Mouse (Mus musculus): Measurements from ENCODE around the gene Pkp3. TPM values are rescaled to one million over a fixed set of nuclear protein-coding genes. Genes with fewer than 3 reads are reported as not detected.
"Not testable (repeated sequence)": the region's sequence is repeated elsewhere in the genome, so short reads cannot be mapped to it uniquely, and the experiment has no call there.

Gene Pkp3
- not detected in 2 replicates for total RNA-seq (2014; rRNA removed)
- polyA plus RNA-seq (2015; fragmentation: Nextera tagmentation; extraction: Ambion mirVana): 0.08 TPM in 1 of 2 replicates, not detected in the other

GRCm38 (mm10) chr7:141077841-141078240, at the start of gene Pkp3:
Gene Pkp3 (plus strand): TSS chr7:141078218.
- no peak within 1 kb of the TSS for H3K9ac ChIP-seq
- TF ChIP-seq CTCF (IDR thresholded peaks at IDR 0.05; ENCODE audit: low read depth): no peak
- H3K4me3 ChIP-seq (ENCODE audit: low read depth, low read length): no peak within 1 kb of the TSS
- H3K27ac ChIP-seq (ENCODE audit: low read depth, low read length): no peak within 1 kb of the TSS
- 92% methylated on average over 15 of the region's 15 CpGs for WGBS
- H3K36me3 ChIP-seq (ENCODE audit: insufficient read depth): no peaks in the 10 kb centered on the region
- ATAC-seq (no peak), DNase-seq (no peak)
- H3K4me2 ChIP-seq (ENCODE audit: low read depth): no peak within 1 kb of the TSS
- no peaks in the 10 kb centered on the region for H3K27me3 ChIP-seq (ENCODE audit: insufficient read depth, low read length)
- no peaks in the 10 kb centered on the region for H3K4me1 ChIP-seq (ENCODE audit: insufficient read depth)
- no peaks in the 10 kb centered on the region for H3K9me3 ChIP-seq (ENCODE audit: low read length)

- Histone ChIP-seq H3K4me2 (ENCODE audit: low read depth) (no peak within 1 kb of the TSS), H3K27ac (ENCODE audit: low read depth, low read length) (no peak within 1 kb of the TSS), H3K4me3 (ENCODE audit: low read depth, low read length) (no peak within 1 kb of the TSS), H3K36me3 (ENCODE audit: insufficient read depth) (no peaks in the 10 kb centered on the region), H3K27me3 (ENCODE audit: insufficient read depth, low read length) (no peaks in the 10 kb centered on the region), H3K9ac (no peak within 1 kb of the TSS), H3K4me1 (ENCODE audit: insufficient read depth) (no peaks in the 10 kb centered on the region), H3K9me3 (ENCODE audit: low read length) (no peaks in the 10 kb centered on the region)
- no peak for TF ChIP-seq CTCF (IDR thresholded peaks at IDR 0.05; ENCODE audit: low read depth)
- DNase-seq (no peak), ATAC-seq (no peak)
- 90% methylated on average over 2 of the region's 2 CpGs for WGBS
Measured at GRCm38 (mm10) chr7:141028831-141029230, 49.2 kb upstream of the Pkp3 start, which contains the start of gene Gm17387. Gene Gm17387 (plus strand): TSS chr7:141029131.

GRCm38 (mm10) chr7:141030390-141030789, 47.6 kb upstream of the Pkp3 start:
- H3K4me1 ChIP-seq (ENCODE audit: insufficient read depth): no peaks in the 10 kb centered on the region
- H3K36me3 ChIP-seq (ENCODE audit: insufficient read depth): no peaks in the 10 kb centered on the region
- DNase-seq (no peak), ATAC-seq (no peak)
- H3K27ac ChIP-seq (ENCODE audit: low read depth, low read length): no peak overlapping the region
- TF ChIP-seq CTCF (IDR thresholded peaks at IDR 0.05; ENCODE audit: low read depth): no peak
- H3K4me3 ChIP-seq (ENCODE audit: low read depth, low read length): no peak overlapping the region
- H3K9ac ChIP-seq: no peak overlapping the region
- WGBS: 35% methylated on average over 3 of the region's 3 CpGs
- no peaks in the 10 kb centered on the region for H3K9me3 ChIP-seq (ENCODE audit: low read length)
- no peak overlapping the region for H3K4me2 ChIP-seq (ENCODE audit: low read depth)
- no peaks in the 10 kb centered on the region for H3K27me3 ChIP-seq (ENCODE audit: insufficient read depth, low read length)

DNA sequence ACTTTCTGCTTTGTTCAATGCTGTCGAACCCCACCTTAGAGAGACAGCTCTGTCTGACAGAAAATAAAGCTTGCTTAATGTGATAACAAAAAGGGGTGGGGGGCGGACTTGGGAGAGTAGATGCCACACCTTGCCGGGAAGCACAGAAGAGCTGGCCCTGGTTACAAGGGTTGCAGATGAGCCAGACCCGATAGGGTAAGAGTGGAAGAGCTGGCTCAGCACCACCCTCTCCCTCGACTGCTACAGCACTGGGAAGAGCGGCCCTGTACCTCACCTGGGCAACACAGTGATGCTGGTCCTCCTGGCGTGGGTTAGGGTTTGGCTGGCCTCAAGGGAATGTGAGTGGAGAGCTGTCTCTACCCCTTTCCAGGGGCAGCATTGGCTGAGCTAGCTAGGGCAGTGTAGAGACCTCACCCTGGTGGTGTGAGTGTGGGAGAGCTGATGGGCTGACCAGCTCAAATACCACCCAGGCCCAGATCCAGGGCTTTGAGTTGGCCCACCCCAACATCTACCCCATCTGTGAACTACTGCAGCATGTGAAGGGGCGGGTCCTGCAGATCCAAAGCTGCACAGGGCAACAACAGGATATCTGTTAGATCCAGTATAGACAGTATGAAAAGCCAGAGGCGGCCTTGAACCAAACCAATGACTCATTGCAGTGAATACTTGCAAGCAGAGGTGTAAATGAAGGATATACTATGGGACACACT, 45.4 kb upstream of the Pkp3 start:
- Histone ChIP-seq H3K4me1 (ENCODE audit: insufficient read depth) (no peaks in the 10 kb centered on the region), H3K27me3 (ENCODE audit: insufficient read depth, low read length) (no peaks in the 10 kb centered on the region), H3K36me3 (ENCODE audit: insufficient read depth) (no peaks in the 10 kb centered on the region), H3K4me2 (ENCODE audit: low read depth) (no peak overlapping the region), H3K4me3 (ENCODE audit: low read depth, low read length) (no peak overlapping the region), H3K27ac (ENCODE audit: low read depth, low read length) (no peak overlapping the region), H3K9me3 (ENCODE audit: low read length) (no peaks in the 10 kb centered on the region), H3K9ac (no peak overlapping the region)
- no peak for TF ChIP-seq CTCF (IDR thresholded peaks at IDR 0.05; ENCODE audit: low read depth)
- 83% methylated on average over 9 of the region's 9 CpGs for WGBS
- ATAC-seq (no peak), DNase-seq (no peak)

DNA sequence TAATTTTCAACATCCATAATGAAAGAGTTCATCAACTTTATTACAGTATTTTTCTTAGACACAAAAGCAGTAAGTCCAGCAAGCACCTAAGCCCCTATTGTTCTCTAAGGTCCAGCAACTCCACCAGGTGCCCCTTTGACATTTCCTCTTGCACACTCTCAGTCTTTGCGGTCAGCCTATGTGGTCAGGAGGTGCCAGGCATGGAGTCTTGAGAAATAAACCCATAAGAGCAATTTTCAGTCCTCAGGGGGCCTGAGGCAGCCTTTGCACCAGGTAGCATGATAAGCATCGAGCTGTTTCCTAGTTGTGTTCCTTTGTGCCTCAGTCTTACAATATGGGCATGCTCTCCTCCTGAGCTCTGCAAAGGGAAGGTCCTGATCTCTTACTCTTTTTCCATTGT, 41.4 kb upstream of the Pkp3 start:
- H3K9ac ChIP-seq; H3K4me2 ChIP-seq (ENCODE audit: low read depth); H3K36me3 ChIP-seq (ENCODE audit: insufficient read depth); ATAC-seq; H3K4me3 ChIP-seq (ENCODE audit: low read depth, low read length); H3K27me3 ChIP-seq (ENCODE audit: insufficient read depth, low read length); H3K4me1 ChIP-seq (ENCODE audit: insufficient read depth); H3K9me3 ChIP-seq (ENCODE audit: low read length); DNase-seq; H3K27ac ChIP-seq (ENCODE audit: low read depth, low read length): not testable (repeated sequence)
- WGBS: 93% methylated on average over 1 of the region's 2 CpGs

DNA sequence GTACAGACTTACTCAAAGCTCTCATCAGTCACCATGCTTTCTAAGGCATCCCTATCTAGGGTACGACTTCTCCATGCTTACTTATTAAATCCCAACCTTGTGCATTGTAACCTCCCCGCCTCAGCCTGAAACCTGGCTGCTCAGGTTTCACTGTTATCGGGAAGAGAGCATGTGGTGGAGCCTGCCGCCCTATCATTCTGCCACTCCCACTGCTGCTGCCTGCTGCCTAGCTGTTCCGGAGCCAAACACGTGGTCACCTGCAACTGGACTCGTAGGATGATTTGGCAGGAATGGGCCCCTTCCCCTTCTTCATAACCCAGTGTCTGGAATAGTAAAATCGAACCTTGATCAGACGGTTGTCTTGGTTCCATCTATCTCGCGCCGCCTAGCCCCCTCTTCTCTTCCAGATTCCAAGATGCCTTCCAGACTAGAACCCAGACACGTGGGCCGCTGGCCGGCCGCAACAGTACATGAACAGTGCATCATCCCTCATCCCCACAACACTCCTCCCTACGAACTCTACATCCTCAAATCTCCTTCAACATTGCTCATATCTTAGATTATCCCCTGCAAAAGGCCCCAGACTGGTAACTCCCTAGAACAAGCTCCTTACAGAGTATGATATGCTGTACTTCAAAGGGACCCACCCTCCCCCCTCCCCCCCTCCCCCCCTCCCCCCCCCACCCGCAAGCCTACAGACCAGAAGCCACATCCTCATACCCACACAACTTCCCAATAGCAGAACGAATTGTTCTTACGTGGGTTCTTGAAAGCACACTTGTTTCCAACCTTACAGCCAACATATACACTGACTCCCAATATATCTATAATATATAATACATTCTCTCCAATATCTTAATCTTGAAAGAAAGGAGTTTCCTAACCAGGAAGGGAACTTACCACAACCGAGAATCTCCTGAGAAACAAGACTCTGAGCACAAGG, 39.7 kb upstream of the Pkp3 start:
- DNase-seq (no peak), ATAC-seq (no peak)
- Histone ChIP-seq H3K9ac (no peak overlapping the region), H3K9me3 (ENCODE audit: low read length) (no peaks in the 10 kb centered on the region), H3K4me3 (ENCODE audit: low read depth, low read length) (no peak overlapping the region), H3K4me1 (ENCODE audit: insufficient read depth) (no peaks in the 10 kb centered on the region), H3K36me3 (ENCODE audit: insufficient read depth) (no peaks in the 10 kb centered on the region), H3K27ac (ENCODE audit: low read depth, low read length) (no peak overlapping the region), H3K27me3 (ENCODE audit: insufficient read depth, low read length) (no peaks in the 10 kb centered on the region), H3K4me2 (ENCODE audit: low read depth) (no peak overlapping the region)
- 84% methylated on average over 20 of the region's 21 CpGs for WGBS
- TF ChIP-seq CTCF (IDR thresholded peaks at IDR 0.05; ENCODE audit: low read depth): no peak
